Mouse (Mus musculus): ENCODE measurements around the gene Sparcl1. TPM values are rescaled to one million over a fixed set of nuclear protein-coding genes. Genes with fewer than 3 reads are reported as not detected.

Gene Sparcl1
- 100 to 1,000 TPM; 231 to 240 TPM for total RNA-seq (2021)
- long read RNA-seq, experiment 1, transcript Sparcl1-201 (11 exons, 2,759 nt): major isoform, 253 of 286 reads
- long read RNA-seq, experiment 1, partial matches to known transcripts: 17 of 286 reads
- long read RNA-seq, experiment 1, other reads (novel, unspliced or antisense): 16 of 286 reads
- long read RNA-seq, experiment 2, transcript Sparcl1-201 (11 exons, 2,759 nt): major isoform, 218 of 242 reads
- long read RNA-seq, experiment 2, partial matches to known transcripts: 19 of 242 reads
- long read RNA-seq, experiment 2, other reads (novel, unspliced or antisense): 5 of 242 reads

DNA sequence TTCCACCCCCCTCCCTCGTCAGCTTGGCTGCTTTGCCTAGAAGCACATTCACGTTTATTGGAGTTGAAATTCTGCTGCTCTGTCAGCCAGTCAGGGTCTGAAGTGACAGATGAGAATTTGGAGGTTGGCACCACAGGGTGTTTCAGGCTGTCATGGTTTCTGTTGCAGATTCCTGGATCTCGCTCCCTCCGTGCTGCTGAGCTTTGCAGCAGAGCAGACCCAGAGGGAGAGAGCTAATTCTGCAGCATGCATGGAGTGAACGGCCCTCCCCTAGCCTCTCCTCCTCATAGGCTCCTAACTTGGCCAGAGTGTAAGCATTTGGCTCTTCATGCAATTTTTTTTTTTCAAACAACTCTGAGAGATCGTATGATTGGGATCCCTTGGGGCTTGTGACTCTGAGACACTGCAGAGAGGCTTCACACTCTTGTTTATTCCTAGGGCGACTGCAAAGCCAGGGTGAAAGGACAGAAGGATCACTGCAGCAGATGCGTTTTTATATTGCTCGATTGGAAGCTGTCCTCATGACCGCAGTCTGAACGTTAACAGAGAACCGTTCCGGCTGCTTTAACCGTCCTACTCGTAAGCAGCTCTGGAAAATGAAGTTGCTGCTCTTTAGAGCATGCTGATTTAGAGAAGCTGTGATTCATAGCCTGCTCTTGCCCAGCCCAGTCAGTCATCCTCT lies at the start of gene Sparcl1:
Gene Sparcl1 (minus strand): TSS at position 243 of the 682 bp plus-strand sequence.
- DNase-seq: peak; percentile 38

- no peak for DNase-seq
Measured at GRCm38 (mm10) chr5:104161390-104161789, 47.9 kb upstream of the Sparcl1 start.

DNA sequence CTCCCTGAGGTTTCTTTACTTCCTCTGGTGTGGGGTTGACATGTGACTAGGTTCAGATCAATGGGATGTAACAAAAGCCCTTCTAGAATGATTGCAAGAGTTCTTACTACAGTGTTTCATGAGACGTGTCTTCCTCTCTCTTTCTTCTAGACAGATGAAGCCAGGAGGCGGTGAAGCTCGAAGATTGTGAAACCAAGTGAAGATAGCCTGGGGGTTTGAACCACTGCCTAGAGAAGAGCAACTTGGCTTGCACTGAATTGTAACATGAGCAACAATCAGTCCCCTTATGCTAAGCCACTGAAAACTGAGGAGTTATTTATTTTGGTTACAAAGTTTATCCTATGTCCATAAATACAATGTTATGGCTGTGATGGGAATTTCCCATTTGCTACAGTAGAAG lies 47.0 kb upstream of the Sparcl1 start:
- no peak for DNase-seq

- DNase-seq: no peak
Measured at GRCm38 (mm10) chr5:104158332-104159052, 45.0 kb upstream of the Sparcl1 start.

GRCm38 (mm10) chr5:104157701-104158100 lies 44.2 kb upstream of the Sparcl1 start:
- DNase-seq: no peak

DNA sequence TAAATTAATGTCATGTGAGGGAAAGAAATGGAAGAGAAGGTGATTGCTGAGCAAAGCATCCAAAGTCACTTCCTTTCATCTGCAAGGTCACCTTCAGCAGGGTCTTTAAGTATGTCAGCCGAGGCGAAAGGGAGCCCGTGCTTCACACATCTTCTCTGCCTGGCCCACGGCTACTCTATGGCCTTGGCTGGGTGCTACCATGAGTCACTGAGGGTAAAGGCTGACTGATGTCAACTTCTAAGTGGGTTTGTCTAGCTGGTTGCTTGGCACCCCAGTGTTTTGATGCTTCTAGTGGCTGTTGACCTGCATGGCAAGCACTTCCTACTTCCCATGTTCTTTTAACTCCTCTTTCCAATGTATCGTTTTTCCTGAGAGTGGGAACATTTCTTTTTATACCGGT lies 36.7 kb upstream of the Sparcl1 start:
- DNase-seq: no peak

- DNase-seq: no peak
Measured at GRCm38 (mm10) chr5:104149349-104149748, 35.8 kb upstream of the Sparcl1 start.

DNA sequence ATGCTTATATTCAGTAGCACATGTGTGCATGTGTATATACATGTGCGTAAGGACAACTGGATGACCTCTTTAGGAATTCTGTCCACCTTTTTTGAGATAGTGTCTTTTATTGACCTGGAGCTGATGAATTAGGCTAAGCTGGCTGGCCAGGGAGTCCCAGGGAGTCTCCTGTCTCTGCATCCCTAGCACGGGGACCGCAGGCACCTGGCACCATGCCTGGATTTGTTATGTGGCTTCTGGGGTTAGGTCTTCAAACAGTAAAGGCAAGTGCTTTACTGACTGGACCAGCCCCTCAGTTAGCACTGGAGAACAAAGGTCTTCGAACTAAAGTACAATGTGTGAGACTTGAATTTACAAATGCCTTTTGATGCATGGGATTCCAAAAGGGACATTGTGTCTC lies 30.5 kb upstream of the Sparcl1 start:
- no peak for DNase-seq

- no peak for DNase-seq
Measured at GRCm38 (mm10) chr5:104141067-104141466, 27.5 kb upstream of the Sparcl1 start.

DNA sequence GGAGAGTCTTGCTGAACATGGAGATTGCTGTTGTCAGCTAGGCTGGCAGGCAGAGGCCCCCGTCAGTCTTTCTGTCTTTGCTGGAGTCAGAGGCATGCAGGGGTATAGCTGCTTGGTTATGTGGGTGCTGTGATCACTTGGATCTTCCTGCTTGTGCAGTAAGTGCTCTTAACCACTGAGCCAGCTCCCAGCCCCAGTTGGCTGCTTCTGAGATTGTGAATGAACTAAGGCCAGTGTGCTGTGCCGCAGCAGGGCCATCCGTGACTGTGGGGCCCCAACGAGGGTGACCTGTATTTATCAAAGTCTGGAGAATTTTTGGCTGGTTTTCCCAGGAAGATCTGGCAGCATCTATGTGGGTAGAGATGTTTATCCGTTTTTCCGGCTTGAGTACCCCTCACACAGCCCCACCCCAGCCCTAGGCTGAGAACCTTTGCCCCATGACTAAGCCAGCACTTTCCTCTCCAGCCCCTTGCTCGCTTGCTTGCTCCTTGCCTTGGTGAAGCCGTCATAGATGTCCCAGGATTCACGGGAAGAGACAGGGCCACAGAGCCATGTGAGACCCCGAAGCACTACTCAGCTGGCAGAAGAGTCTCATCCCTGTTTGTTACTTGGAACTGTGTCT lies 24.5 kb upstream of the Sparcl1 start:
- DNase-seq: no peak

GRCm38 (mm10) chr5:104133752-104134151 lies 20.2 kb upstream of the Sparcl1 start:
- DNase-seq: no peak

DNA sequence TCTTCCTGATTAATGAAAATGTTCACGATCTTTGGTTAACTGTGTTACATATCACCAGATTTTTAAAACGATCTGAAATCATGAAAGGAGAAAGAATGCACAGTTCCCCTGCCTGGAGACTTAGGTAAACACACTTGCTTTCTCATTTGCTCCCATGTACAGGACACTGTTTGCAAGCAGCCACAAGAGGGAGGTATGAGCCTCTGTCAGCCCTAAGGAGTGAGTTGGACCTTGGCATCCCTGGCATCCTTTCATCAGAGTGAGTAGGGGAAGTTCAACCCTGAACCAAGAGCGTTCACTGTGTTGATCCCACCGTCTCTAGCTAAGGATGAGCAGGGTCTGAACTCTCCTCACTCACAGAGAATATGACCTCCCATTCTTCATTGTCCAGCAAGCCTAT lies 18.0 kb upstream of the Sparcl1 start:
- DNase-seq: no peak

- no peak for DNase-seq
Measured at GRCm38 (mm10) chr5:104130891-104131290, 17.4 kb upstream of the Sparcl1 start.

DNA sequence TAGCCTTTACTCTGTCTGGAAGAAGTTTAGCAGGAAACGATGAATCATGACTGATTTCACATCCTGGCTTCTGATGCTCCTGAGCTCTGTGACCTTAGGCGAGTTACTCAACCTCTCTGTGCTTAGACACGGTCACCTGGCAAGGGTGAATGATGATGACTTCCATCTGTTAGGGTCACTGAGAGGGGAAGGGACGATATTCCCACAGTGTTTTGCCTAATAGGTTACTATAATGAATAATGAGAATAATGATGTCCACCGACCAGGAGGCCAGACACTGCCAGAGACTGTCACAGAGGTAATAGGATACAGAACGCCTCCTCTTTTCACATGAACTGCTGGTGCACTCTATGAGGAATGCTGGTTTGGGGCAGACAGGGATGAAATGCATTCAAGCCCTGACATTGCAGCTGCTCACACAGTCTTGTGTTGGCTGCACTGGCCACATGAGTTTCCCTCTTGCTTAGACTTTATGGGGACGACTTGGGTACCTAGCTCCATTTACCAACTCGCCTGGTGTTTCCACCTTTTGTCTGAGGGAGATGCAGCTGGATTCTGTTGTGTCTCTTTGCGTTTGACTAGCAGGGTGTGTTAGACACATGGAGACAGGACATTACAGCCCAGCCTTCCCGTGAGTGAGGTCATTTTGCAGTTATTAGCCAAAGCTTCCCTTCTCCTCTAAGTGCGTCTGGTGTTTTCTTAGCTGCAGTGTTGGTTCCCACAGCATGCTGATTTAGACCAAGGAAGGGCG lies 14.9 kb upstream of the Sparcl1 start:
- DNase-seq: no peak

DNA sequence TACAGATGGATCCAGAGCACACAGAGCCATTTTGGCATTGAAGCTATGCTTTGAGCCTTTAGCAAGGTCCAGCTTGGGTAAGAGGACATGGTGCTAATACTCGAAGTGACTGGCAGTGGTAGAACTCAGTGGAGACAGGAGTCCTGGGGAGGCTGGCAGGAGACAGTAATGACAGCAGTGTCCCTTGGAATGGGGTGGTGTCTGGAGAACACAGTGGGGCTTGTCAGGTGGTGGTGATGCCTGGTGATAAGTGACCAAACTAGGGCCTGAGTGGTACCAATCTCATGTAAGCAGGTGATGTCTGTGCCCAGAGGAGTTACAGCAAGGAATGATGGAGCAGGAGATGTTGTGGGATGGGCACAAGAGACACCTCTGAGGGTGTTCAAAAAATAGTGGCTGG lies 13.8 kb upstream of the Sparcl1 start:
- DNase-seq: no peak

GRCm38 (mm10) chr5:104126561-104127320 lies 13.2 kb upstream of the Sparcl1 start:
- DNase-seq: no peak

GRCm38 (mm10) chr5:104124016-104124658 lies 10.6 kb upstream of the Sparcl1 start:
- DNase-seq: no peak

GRCm38 (mm10) chr5:104115890-104116289 lies 2.4 kb upstream of the Sparcl1 start:
- DNase-seq: no peak

DNA sequence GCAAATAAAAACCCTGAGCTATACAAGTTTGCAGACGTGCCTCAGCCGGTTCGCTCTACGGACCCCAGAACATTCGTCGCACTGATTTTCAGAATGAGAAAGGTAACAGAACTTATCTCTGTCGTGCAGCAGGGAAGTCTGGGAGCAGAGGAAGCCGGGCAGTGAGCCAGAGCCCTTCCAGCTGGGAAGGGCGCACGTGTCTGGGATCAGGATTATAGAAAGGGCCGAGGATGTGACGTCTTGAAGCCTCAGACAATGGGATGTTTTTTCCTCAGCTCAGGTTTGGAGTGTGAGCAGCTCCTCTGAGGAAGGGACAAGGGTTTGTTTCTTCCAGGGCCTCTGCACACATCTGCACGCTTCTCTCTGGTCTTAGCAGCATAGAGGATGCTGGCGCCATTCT lies 1.6 kb upstream of the Sparcl1 start:
- DNase-seq: peak; percentile 80

DNA sequence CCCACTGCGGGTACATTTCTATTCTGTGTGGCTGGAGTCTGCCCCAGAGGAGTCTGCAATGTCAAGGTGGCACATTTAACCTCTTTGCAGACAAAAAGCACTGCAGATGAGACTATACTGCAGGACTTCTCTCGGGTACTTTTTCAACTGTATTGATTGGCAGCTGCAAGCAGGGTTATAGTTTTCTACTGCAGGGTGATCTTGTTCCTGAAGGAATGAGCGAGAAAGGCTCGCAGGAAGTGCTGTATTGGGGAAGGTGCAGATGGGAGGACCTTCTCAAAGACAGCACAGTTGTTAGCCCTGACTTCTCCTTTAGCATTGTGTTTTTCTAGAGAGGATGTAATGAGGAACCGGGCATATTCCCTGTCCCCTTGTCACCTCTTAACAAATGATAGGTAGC lies 1.0 kb downstream of the Sparcl1 start:
- no peak for DNase-seq

- DNase-seq: no peak
Measured at GRCm38 (mm10) chr5:104112016-104112415, 1.5 kb downstream of the Sparcl1 start.
